28 mouse cellular contexts compared by ENCODE assay signal in genomic region chr5:30138193-30138592, GRCm38 (mm10). TPM values are rescaled to one million over a fixed set of nuclear protein-coding genes. Genes with fewer than 3 reads are reported as not detected.
A peak's percentile ranks its signal among the peaks of the same experiment; 100 is the strongest.
DNase-seq lines count a peak whose midpoint lies in the region; ATAC-seq and TF ChIP-seq lines count a peak whose summit lies in the region.
"Had no signal": no experiment of that assay in that cellular context is flagged by ENCODE, and none has a peak within 500 bp of the region (broad histone marks: within the 10 kb centered on the region; RNA-seq: fewer than 3 reads in every experiment).

No protein-coding gene starts in this region.

- TF ChIP-seq EP300 in CH12.LX (IDR thresholded peaks at IDR 0.05; ENCODE audit: low read length) = peak; percentile 57; the same call in 1 of the 2 replicates

- H3K4me3 ChIP-seq in midbrain, embryonic 11.5 days (ENCODE audit: low read depth, low read length) = no peak overlapping the region
- no peak overlapping the region for H3K4me3 ChIP-seq in midbrain, embryonic 10.5 days
- H3K4me3 ChIP-seq in CH12.LX (replicated peaks in 1 of 3; ENCODE audit: low read depth in 2 of 3, low read length in 2 of 3, poor library complexity in 1 of 3) = no peak overlapping the region
- H3K4me3 ChIP-seq in brown adipose tissue, adult 24 weeks (ENCODE audit: insufficient read depth, low read depth, low read length) = no peak overlapping the region
- no peak overlapping the region for H3K4me3 ChIP-seq in kidney, adult 2 months (ENCODE audit: insufficient read depth, low read depth, low read length)

- no peaks in the 10 kb centered on the region for H3K9me3 ChIP-seq in midbrain, embryonic 11.5 days (ENCODE audit: control insufficient read depth, low read length)
- H3K9me3 ChIP-seq in midbrain, embryonic 10.5 days (replicated peaks) = no peaks in the 10 kb centered on the region
- H3K9me3 ChIP-seq in CH12.LX (replicated peaks; ENCODE audit: low read length) = no peaks in the 10 kb centered on the region
- H3K9me3 ChIP-seq: G1E had no signal

- whole genome bisulfite sequencing in midbrain, embryonic 11.5 days = 90% methylated on average over 4 of the region's 4 CpGs
- WGBS in midbrain, embryonic 10.5 days = 90% methylated on average over 4 of the region's 4 CpGs
- WGBS in kidney, adult 2 months = 80% methylated on average over 4 of the region's 4 CpGs

- no peak overlapping the region for H3K4me2 ChIP-seq in midbrain, embryonic 11.5 days
- H3K4me2 ChIP-seq in CH12.LX (ENCODE audit: insufficient read depth, low read depth, poor library complexity, severe bottlenecking) = peak overlapping the region; percentile 29; the same call in 1 of the 2 replicates

- dilution Hi-C loops in CH12.LX (cut with MboI; ENCODE audit: extremely low pct_ligation_motif_present, extremely low pct_unique_long_range_greater_than_20kb, low sequenced_read_pairs) = no loop called here

- H3K9ac ChIP-seq in midbrain, embryonic 11.5 days (ENCODE audit: low read length) = no peak overlapping the region
- H3K9ac ChIP-seq in CH12.LX (ENCODE audit: insufficient read depth, low read depth) = no peak overlapping the region; the same call in 1 of the 2 replicates

- DNase-seq in midbrain, embryonic 11.5 days (ENCODE audit: low spot score, missing footprints) = peak; percentile 28
- no peak for DNase-seq in midbrain, embryonic 10.5 days (ENCODE audit: low spot score)
- DNase-seq in A20 (ENCODE audit: low read depth, low spot score) (peak; percentile 53), CH12.LX (ENCODE audit: extremely low read depth) (no peak)
- no peak for DNase-seq in kidney, adult 18-20 months
- DNase-seq in kidney, adult 2 months = no peak
- DNase-seq: adrenal gland, adult 2 months; adrenal gland, adult 8-10 months; adrenal gland, postnatal 10 days; adrenal gland, postnatal 14 days; adrenal gland, postnatal 25 days; adrenal gland, postnatal 36 days; B cell, adult 2 months; cerebellum, adult 11 months; cerebellum, adult 11-12 months; cerebellum, adult 18-20 months; cerebellum, adult 2 months; cerebellum, adult 8-10 months; cerebellum, adult 9-10 months had no signal

- H3K36me3 ChIP-seq in midbrain, embryonic 11.5 days (ENCODE audit: control insufficient read depth, insufficient read depth, low read length) = peaks cover 7% of the 10 kb centered on the region; the same call in 1 of the 2 replicates
- H3K36me3 ChIP-seq in midbrain, embryonic 10.5 days = peaks cover 92% of the 10 kb centered on the region
- H3K36me3 ChIP-seq in CH12.LX (replicated peaks in 1 of 2; ENCODE audit: control insufficient read depth in 1 of 2, insufficient read depth in 1 of 2, low read length in 1 of 2) = peaks cover 46 to 80% of the 10 kb centered on the region in 2 experiments
- peaks cover 11% of the 10 kb centered on the region for H3K36me3 ChIP-seq in kidney, adult 2 months (ENCODE audit: control insufficient read depth, insufficient read depth, low read length)

- no peaks in the 10 kb centered on the region for H3K79me2 ChIP-seq in CH12.LX (replicated peaks; ENCODE audit: control insufficient read depth, extremely low read depth, insufficient read depth, poor library complexity, severe bottlenecking)

- no peaks in the 10 kb centered on the region for H3K4me1 ChIP-seq in midbrain, embryonic 11.5 days (ENCODE audit: control insufficient read depth, insufficient read depth, low read length)
- H3K4me1 ChIP-seq in midbrain, embryonic 10.5 days = no peaks in the 10 kb centered on the region
- H3K4me1 ChIP-seq in CH12.LX (ENCODE audit: control insufficient read depth in 1 of 2, insufficient read depth in 2 of 2) = peaks cover 5 to 24% of the 10 kb centered on the region in 2 experiments
- peaks cover 4% of the 10 kb centered on the region; the same call in 1 of the 2 replicates for H3K4me1 ChIP-seq in brown adipose tissue, adult 24 weeks (ENCODE audit: control insufficient read depth, insufficient read depth, insufficient read length, low read length)
- no peaks in the 10 kb centered on the region for H3K4me1 ChIP-seq in kidney, adult 2 months (ENCODE audit: control insufficient read depth, insufficient read depth, low read length)

- TF ChIP-seq POLR2A in CH12.LX (IDR thresholded peaks at IDR 0.05; ENCODE audit: low read depth, low read length) = no peak
- no peak for TF ChIP-seq POLR2A in kidney, adult 2 months (IDR thresholded peaks at IDR 0.05; ENCODE audit: low read depth, low read length)

- no peak overlapping the region for H3K27ac ChIP-seq in midbrain, embryonic 11.5 days (ENCODE audit: low read depth, low read length)
- no peak overlapping the region for H3K27ac ChIP-seq in midbrain, embryonic 10.5 days (replicated peaks)
- H3K27ac ChIP-seq in CH12.LX (ENCODE audit: insufficient read depth, low read depth) = peak overlapping the region; percentile 43; the same call in 1 of the 2 replicates
- H3K27ac ChIP-seq in brown adipose tissue, adult 24 weeks (replicated peaks; ENCODE audit: low read depth, low read length) = peak overlapping the region; percentile 63
- H3K27ac ChIP-seq in kidney, adult 2 months (ENCODE audit: insufficient read depth, low read depth, low read length) = no peak overlapping the region

- no peak for TF ChIP-seq CTCF in CH12.LX (conservative IDR thresholded peaks at IDR 0.05 in 1 of 2, IDR thresholded peaks at IDR 0.05 in 1 of 2; ENCODE audit: low read depth in 2 of 2, low read length in 2 of 2)
- no peak for TF ChIP-seq CTCF in kidney, adult 2 months (conservative IDR thresholded peaks at IDR 0.05; ENCODE audit: insufficient read depth, insufficient read length, low read depth, low read length)

- in situ Hi-C loops in CH12.LX (cut with MboI; ENCODE audit: low pct_ligation_motif_present, low pct_unique_long_range_greater_than_20kb, low sequenced_read_pairs) = no loop called here

- H3K27me3 ChIP-seq in midbrain, embryonic 11.5 days (ENCODE audit: control insufficient read depth, insufficient read depth, low read length) = no peaks in the 10 kb centered on the region
- H3K27me3 ChIP-seq in midbrain, embryonic 10.5 days (ENCODE audit: low read depth, poor library complexity, severe bottlenecking) = no peaks in the 10 kb centered on the region
- no peaks in the 10 kb centered on the region for H3K27me3 ChIP-seq in CH12.LX (replicated peaks)
- no peaks in the 10 kb centered on the region for H3K27me3 ChIP-seq in kidney, adult 2 months (replicated peaks; ENCODE audit: control insufficient read depth, insufficient read depth, low read length)
- H3K27me3 ChIP-seq: Patski had no signal

- no peak for TF ChIP-seq RAD21 in CH12.LX (IDR thresholded peaks at IDR 0.05; ENCODE audit: low read depth, low read length)

- no peak for ATAC-seq in midbrain, embryonic 11.5 days (ENCODE audit: low FRiP score)
- no peak for ATAC-seq in activated CD4-positive, CD25-positive, alpha-beta regulatory T cell, adult 4 months
- ATAC-seq: CD4-positive, CD25-positive, alpha-beta regulatory T cell, adult 4 months; Patski had no signal

TF ChIP-seq in CH12.LX, 34 proteins besides CTCF, POLR2A, EP300 and RAD21 (continues in another document):
- no peak for TF ChIP-seq MAFK (IDR thresholded peaks at IDR 0.05; ENCODE audit: insufficient replicate concordance, low read length)
- peak; percentile 58 for TF ChIP-seq IRF4 (IDR thresholded peaks at IDR 0.05; ENCODE audit: low read depth, low read length)
- peak; percentile 47; the same call in 1 of the 2 replicates for TF ChIP-seq BHLHE40 (IDR thresholded peaks at IDR 0.05; ENCODE audit: low read depth, low read length)

RNA-seq across cellular contexts. Expression of gene Hadha, which starts 16.8 kb away (rescaled TPM):
- polyA plus RNA-seq in midbrain, embryonic 11.5 days (2014; fragmentation: Nextera tagmentation; extraction: Ambion mirVana) = 75.1 and 87.0 TPM in 2 replicates
- polyA plus RNA-seq in midbrain, embryonic 10.5 days (2016; fragmentation: Nextera tagmentation; extraction: Ambion mirVana) = 101 and 115 TPM in 2 replicates
- total RNA-seq in CH12.LX (2012; rRNA removed) (73.6 and 76.0 TPM in 2 replicates), CH12.LX (2014; rRNA removed) (82.8 and 83.0 TPM in 2 replicates)
- 117 and 132 TPM in 2 replicates for polyA plus RNA-seq in CH12.LX (2012; ENCODE audit: insufficient read length, low read depth)
- 1,889 and 2,102 TPM in 2 replicates for polyA plus RNA-seq in brown adipose tissue, adult 24 weeks (2012; ENCODE audit: insufficient read depth, insufficient read length, missing spikeins)
- 10 to 100 TPM; 68.8 to 80.0 TPM for polyA plus RNA-seq in activated CD4-positive, CD25-positive, alpha-beta regulatory T cell, adult 4 months (2017; shearing (Covaris generic))
- 116 and 122 TPM in 2 replicates for polyA plus RNA-seq in kidney, adult 2 months (2012; rRNA removed)

RNA-seq across cellular contexts. Expression of gene Hadhb, which starts 16.9 kb away (rescaled TPM):
- 107 and 114 TPM in 2 replicates for polyA plus RNA-seq in midbrain, embryonic 11.5 days (2014; fragmentation: Nextera tagmentation; extraction: Ambion mirVana)
- polyA plus RNA-seq in midbrain, embryonic 10.5 days (2016; fragmentation: Nextera tagmentation; extraction: Ambion mirVana) = 104 and 106 TPM in 2 replicates
- 78.3 and 81.4 TPM in 2 replicates for total RNA-seq in CH12.LX (2012; rRNA removed)
- total RNA-seq in CH12.LX (2014; rRNA removed) = 118 and 125 TPM in 2 replicates
- polyA plus RNA-seq in CH12.LX (2012; ENCODE audit: insufficient read length, low read depth) = 69.5 and 77.9 TPM in 2 replicates
- polyA plus RNA-seq in brown adipose tissue, adult 24 weeks (2012; ENCODE audit: insufficient read depth, insufficient read length, missing spikeins) = 4,023 and 4,386 TPM in 2 replicates
- 100 to 1,000 TPM; 111 to 127 TPM for polyA plus RNA-seq in activated CD4-positive, CD25-positive, alpha-beta regulatory T cell, adult 4 months (2017; shearing (Covaris generic))
- 253 and 280 TPM in 2 replicates for polyA plus RNA-seq in kidney, adult 2 months (2012; rRNA removed)

RNA-seq across cellular contexts. Expression of gene 3110082J24Rik, which starts 32.3 kb away (rescaled TPM):
- 3.7 and 4.5 TPM in 2 replicates for polyA plus RNA-seq in midbrain, embryonic 11.5 days (2014; fragmentation: Nextera tagmentation; extraction: Ambion mirVana)
- polyA plus RNA-seq in midbrain, embryonic 10.5 days (2016; fragmentation: Nextera tagmentation; extraction: Ambion mirVana) = 2.4 and 3.7 TPM in 2 replicates
- total RNA-seq in CH12.LX (2012; rRNA removed) (not detected in 2 replicates), CH12.LX (2014; rRNA removed) (not detected in 2 replicates)
- not detected in 2 replicates for polyA plus RNA-seq in CH12.LX (2012; ENCODE audit: insufficient read length, low read depth)
- polyA plus RNA-seq in brown adipose tissue, adult 24 weeks (2012; ENCODE audit: insufficient read depth, insufficient read length, missing spikeins) = not detected in 2 replicates
- polyA plus RNA-seq in activated CD4-positive, CD25-positive, alpha-beta regulatory T cell, adult 4 months (2017; shearing (Covaris generic)) = not detected
- not detected in 2 replicates for polyA plus RNA-seq in kidney, adult 2 months (2012; rRNA removed)
- total RNA-seq: adrenal gland, adult 18-20 months; adrenal gland, adult 2 months; adrenal gland, adult 8-10 months; adrenal gland, postnatal 10 days; adrenal gland, postnatal 14 days; adrenal gland, postnatal 25 days; adrenal gland, postnatal 36 days; adrenal gland, postnatal 4 days; ES-E14; G1E; MEL had no signal
- polyA plus RNA-seq: adrenal gland, adult 2 months; CD4-positive, CD25-positive, alpha-beta regulatory T cell, adult 4 months; G1E; Patski had no signal

RNA-seq across cellular contexts. Expression of gene Garem2, which starts 33.2 kb away (rescaled TPM):
- polyA plus RNA-seq in midbrain, embryonic 11.5 days (2014; fragmentation: Nextera tagmentation; extraction: Ambion mirVana) = 14.3 and 15.3 TPM in 2 replicates
- 6.9 and 9.4 TPM in 2 replicates for polyA plus RNA-seq in midbrain, embryonic 10.5 days (2016; fragmentation: Nextera tagmentation; extraction: Ambion mirVana)
- total RNA-seq in CH12.LX (2012; rRNA removed) = 0.13 and 0.21 TPM in 2 replicates
- not detected in 2 replicates for total RNA-seq in CH12.LX (2014; rRNA removed)
- not detected in 2 replicates for polyA plus RNA-seq in CH12.LX (2012; ENCODE audit: insufficient read length, low read depth)
- polyA plus RNA-seq in brown adipose tissue, adult 24 weeks (2012; ENCODE audit: insufficient read depth, insufficient read length, missing spikeins) = not detected in 2 replicates
- not detected for polyA plus RNA-seq in activated CD4-positive, CD25-positive, alpha-beta regulatory T cell, adult 4 months (2017; shearing (Covaris generic))
- 0.05 TPM in 1 of 2 replicates, not detected in the other for polyA plus RNA-seq in kidney, adult 2 months (2012; rRNA removed)
- total RNA-seq: adrenal gland, adult 18-20 months; adrenal gland, postnatal 36 days had no signal
- polyA plus RNA-seq: CD4-positive, CD25-positive, alpha-beta regulatory T cell, adult 4 months; G1E had no signal

Comparison
In these comparisons a context has a peak if more than half of its experiments do, and no peak if none do; other contexts are left out.
1. DNase-seq: peak in midbrain, embryonic 11.5 days (single experiment) and A20 (single experiment); none in midbrain, embryonic 10.5 days (single experiment), CH12.LX (single experiment), kidney, adult 18-20 months (single experiment) and kidney, adult 2 months (single experiment).
2. H3K27ac ChIP-seq: peak in CH12.LX (single experiment) and brown adipose tissue, adult 24 weeks (single experiment); none in midbrain, embryonic 11.5 days (single experiment), midbrain, embryonic 10.5 days (single experiment) and kidney, adult 2 months (single experiment).
3. RNA of gene Hadha, which starts 16.8 kb away (polyA plus RNA-seq): 1,889 to 2,102 TPM in brown adipose tissue, adult 24 weeks; 116 to 122 TPM in kidney, adult 2 months, 117 to 132 TPM in CH12.LX, 101 to 115 TPM in midbrain, embryonic 10.5 days, 75.1 to 87.0 TPM in midbrain, embryonic 11.5 days and 68.8 to 80.0 TPM in activated CD4-positive, CD25-positive, alpha-beta regulatory T cell, adult 4 months; every median in the first group is over 10 times any median in the second.
4. RNA of gene Hadhb, which starts 16.9 kb away (polyA plus RNA-seq): 4,023 to 4,386 TPM in brown adipose tissue, adult 24 weeks; 253 to 280 TPM in kidney, adult 2 months, 111 to 127 TPM in activated CD4-positive, CD25-positive, alpha-beta regulatory T cell, adult 4 months, 107 to 114 TPM in midbrain, embryonic 11.5 days, 104 to 106 TPM in midbrain, embryonic 10.5 days and 69.5 to 77.9 TPM in CH12.LX; every median in the first group is over 10 times any median in the second.